Mouse (Mus musculus): ENCODE results near the gene Tktl2.

The Tktl2 gene

GRCm38 (mm10) chr8:66511537-66511936 lies at the start of gene Tktl2:
Gene Tktl2 (plus strand): TSS chr8:66511756.
- no peak for DNase-seq (ENCODE audit: low read depth, low spot score)

- no peak for DNase-seq (ENCODE audit: low read depth, low spot score)
Measured at GRCm38 (mm10) chr8:66469821-66470220, 41.7 kb upstream of the Tktl2 start.

GRCm38 (mm10) chr8:66476880-66477279 lies 34.7 kb upstream of the Tktl2 start:
- no peak for DNase-seq (ENCODE audit: low read depth, low spot score)

GRCm38 (mm10) chr8:66486084-66486763 lies 25.3 kb upstream of the Tktl2 start, which contains the start of gene Tma16:
Gene Tma16 (minus strand): TSS chr8:66486530.
- DNase-seq (ENCODE audit: low read depth, low spot score): peak; percentile 85

- no peak for DNase-seq (ENCODE audit: low read depth, low spot score)
Measured at GRCm38 (mm10) chr8:66488556-66488955, 23.0 kb upstream of the Tktl2 start.

GRCm38 (mm10) chr8:66490624-66491023 lies 20.9 kb upstream of the Tktl2 start:
- DNase-seq (ENCODE audit: low read depth, low spot score): no peak

- DNase-seq (ENCODE audit: low read depth, low spot score): peak; percentile 45
Measured at GRCm38 (mm10) chr8:66494496-66494895, 17.1 kb upstream of the Tktl2 start.

GRCm38 (mm10) chr8:66495726-66496125 lies 15.8 kb upstream of the Tktl2 start:
- DNase-seq (ENCODE audit: low read depth, low spot score): peak; percentile 23

- peak; percentile 34 for DNase-seq (ENCODE audit: low read depth, low spot score)
Measured at GRCm38 (mm10) chr8:66496998-66497577, 14.5 kb upstream of the Tktl2 start.

- DNase-seq (ENCODE audit: low read depth, low spot score): no peak
Measured at GRCm38 (mm10) chr8:66503381-66503780, 8.2 kb upstream of the Tktl2 start.

- DNase-seq (ENCODE audit: low read depth, low spot score): no peak
Measured at GRCm38 (mm10) chr8:66519149-66519548, 7.6 kb downstream of the Tktl2 start.

- no peak for DNase-seq (ENCODE audit: low read depth, low spot score)
Measured at GRCm38 (mm10) chr8:66520576-66520975, 9.0 kb downstream of the Tktl2 start.

GRCm38 (mm10) chr8:66550092-66550491 lies 38.5 kb downstream of the Tktl2 start:
- no peak for DNase-seq (ENCODE audit: low read depth, low spot score)
